Mouse (Mus musculus) effector memory CD4-positive, alpha-beta T cell, adult 7 months (primary cell): ENCODE data around the gene Cox7c. TPM values are rescaled to one million over a fixed set of nuclear protein-coding genes. Genes with fewer than 3 reads are reported as not detected.

ENCODE experiments used
- polyA plus RNA-seq: library from polyadenylated mRNA; unstranded; fragments of 100-300 nt; shearing (Covaris generic); gene quantifications from one replicate; pipeline ENCODE4 v1.2.1, GENCODE M21; 2017

Gene Cox7c
- polyA plus RNA-seq: 225 TPM

GRCm38 (mm10) chr13:86046254-86046951, at the start of gene Cox7c:
Gene Cox7c, minus strand, starts transcription at chr13:86046904.

